Mouse (Mus musculus): ENCODE measurements around the gene Pced1a. TPM values are rescaled to one million over a fixed set of nuclear protein-coding genes. Genes with fewer than 3 reads are reported as not detected.

Gene Pced1a
- polyA plus RNA-seq (2012; rRNA removed) = 8.5 and 11.6 TPM in 2 replicates

DNA sequence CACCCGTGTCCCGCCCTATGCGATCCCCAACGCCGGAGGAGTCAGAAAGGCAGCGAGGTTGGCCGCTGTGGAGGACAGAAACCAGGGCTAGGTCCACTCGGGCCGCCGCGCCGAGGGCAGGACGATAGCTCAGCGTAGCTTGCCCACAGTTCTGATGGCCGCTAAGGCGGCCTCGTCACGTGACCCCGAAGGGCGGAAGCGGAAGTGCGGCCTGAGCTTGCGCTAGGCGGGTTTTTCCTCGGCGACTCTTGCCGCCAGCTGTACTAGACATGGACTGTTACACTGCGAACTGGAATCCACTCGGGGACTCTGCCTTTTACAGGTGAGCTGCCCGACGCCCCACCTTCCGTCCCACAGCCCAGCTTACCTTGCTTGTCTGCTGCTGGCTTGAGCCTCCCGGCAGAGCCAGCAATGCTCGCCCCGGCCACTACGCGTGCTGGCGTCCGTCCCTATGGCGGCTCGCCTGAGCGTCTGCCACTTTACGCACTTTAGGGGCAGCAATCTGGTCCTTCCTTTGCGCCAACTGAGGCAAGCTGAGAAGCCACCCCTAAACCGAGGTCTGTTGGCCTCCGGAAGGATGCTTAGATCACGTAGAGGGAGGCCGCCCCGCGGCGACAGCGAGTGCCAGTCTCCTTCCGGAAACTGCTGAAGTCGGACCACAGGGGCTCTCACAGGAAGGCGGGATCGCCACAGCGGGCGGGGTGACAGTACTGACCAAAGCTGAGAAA lies at the start of gene Pced1a, which contains the start of gene Vps16:
Gene Pced1a (minus strand): TSS at position 576 of the 728 bp plus-strand sequence.
Gene Vps16 (plus strand): TSS at position 214 of the 728 bp plus-strand sequence.
- TF ChIP-seq CTCF (IDR thresholded peaks at IDR 0.05; ENCODE audit: extremely low read depth, insufficient read length, insufficient replicate concordance, low read depth, low read length) (peak; percentile 52; the same call in 1 of the 2 replicates), POLR2A (IDR thresholded peaks at IDR 0.05; ENCODE audit: low read depth, low read length) (peak; percentile 73)
- WGBS = under 1% methylated on average over 58 of the region's 58 CpGs
- no peaks in the 10 kb centered on the region for H3K36me3 ChIP-seq (ENCODE audit: control insufficient read depth, insufficient read depth, low read length)
- H3K27ac ChIP-seq (ENCODE audit: insufficient read depth, low read depth, low read length) = peak within 1 kb of the TSS; percentile 84
- H3K4me3 ChIP-seq (ENCODE audit: low read depth, low read length) = peak within 1 kb of the TSS; percentile 86
- peaks cover 12% of the 10 kb centered on the region for H3K4me1 ChIP-seq (ENCODE audit: control insufficient read depth, insufficient read depth, insufficient read length, low read length)
- no peaks in the 10 kb centered on the region for H3K27me3 ChIP-seq (ENCODE audit: control insufficient read depth, insufficient read depth, low read length)

- Histone ChIP-seq H3K27ac (ENCODE audit: insufficient read depth, low read depth, low read length) (no peak overlapping the region), H3K4me3 (ENCODE audit: low read depth, low read length) (no peak overlapping the region), H3K4me1 (ENCODE audit: control insufficient read depth, insufficient read depth, insufficient read length, low read length) (no peaks in the 10 kb centered on the region; the same call in 1 of the 2 replicates), H3K27me3 (ENCODE audit: control insufficient read depth, insufficient read depth, low read length) (no peaks in the 10 kb centered on the region), H3K36me3 (ENCODE audit: control insufficient read depth, insufficient read depth, low read length) (0 out of 2 replicates have a peak, but pooled peaks cover under 1% of the 10 kb centered on the region)
- TF ChIP-seq POLR2A (IDR thresholded peaks at IDR 0.05; ENCODE audit: low read depth, low read length) (no peak), CTCF (IDR thresholded peaks at IDR 0.05; ENCODE audit: extremely low read depth, insufficient read length, insufficient replicate concordance, low read depth, low read length) (no peak)
- 63% methylated on average over 8 of the region's 8 CpGs for WGBS
These were observed 48.5 kb upstream of the Pced1a start for GRCm38 (mm10) chr2:130472908-130473510.

DNA sequence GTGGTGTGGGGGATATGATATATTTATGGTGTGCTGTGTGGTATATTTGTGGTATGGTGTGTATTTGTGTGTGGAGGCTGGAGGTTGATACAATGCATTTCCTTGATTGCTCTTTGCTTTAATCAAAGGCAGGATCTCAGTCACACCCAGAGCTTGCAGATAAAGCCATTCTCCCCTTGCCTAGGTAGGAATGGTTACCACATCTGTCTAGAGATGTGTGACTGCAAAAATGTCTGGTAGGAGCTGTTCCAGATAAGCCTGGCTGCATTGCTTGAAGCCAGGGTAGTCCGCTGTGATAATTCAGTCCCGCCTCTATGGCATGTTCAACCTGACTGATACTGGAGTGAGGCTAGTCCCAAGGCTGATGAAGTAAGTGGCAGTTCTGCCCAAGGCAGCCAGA lies 45.4 kb upstream of the Pced1a start:
- Histone ChIP-seq H3K36me3 (ENCODE audit: control insufficient read depth, insufficient read depth, low read length) (no peaks in the 10 kb centered on the region), H3K27me3 (ENCODE audit: control insufficient read depth, insufficient read depth, low read length) (no peaks in the 10 kb centered on the region), H3K4me1 (ENCODE audit: control insufficient read depth, insufficient read depth, insufficient read length, low read length) (no peaks in the 10 kb centered on the region), H3K27ac (ENCODE audit: insufficient read depth, low read depth, low read length) (no peak overlapping the region), H3K4me3 (ENCODE audit: low read depth, low read length) (no peak overlapping the region)
- WGBS = 57% methylated on average over 2 of the region's 2 CpGs
- TF ChIP-seq POLR2A (IDR thresholded peaks at IDR 0.05; ENCODE audit: low read depth, low read length) = no peak

DNA sequence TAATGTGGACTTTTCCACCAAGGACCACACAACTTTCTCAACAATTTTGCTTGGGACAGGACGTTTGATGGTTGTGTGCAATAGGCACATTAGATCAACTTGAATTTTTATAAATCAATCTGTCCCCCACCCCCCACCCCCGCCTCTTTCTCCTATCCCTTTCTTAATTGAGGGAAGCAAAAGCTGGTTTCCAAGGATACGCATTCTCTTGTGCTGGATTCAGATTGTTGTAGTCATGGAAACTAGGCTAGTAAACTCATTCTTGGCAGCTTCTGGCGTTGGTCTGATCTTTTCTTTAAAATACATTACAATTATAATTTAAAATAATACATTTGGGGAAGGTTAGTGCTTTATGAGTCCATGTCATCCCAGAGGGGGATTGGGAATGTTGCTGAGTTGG lies 44.9 kb upstream of the Pced1a start:
- no peaks in the 10 kb centered on the region for H3K36me3 ChIP-seq (ENCODE audit: control insufficient read depth, insufficient read depth, low read length)
- H3K27ac ChIP-seq (ENCODE audit: insufficient read depth, low read depth, low read length) = no peak overlapping the region
- TF ChIP-seq POLR2A (IDR thresholded peaks at IDR 0.05; ENCODE audit: low read depth, low read length) = no peak
- TF ChIP-seq CTCF (IDR thresholded peaks at IDR 0.05; ENCODE audit: extremely low read depth, insufficient read length, insufficient replicate concordance, low read depth, low read length) = no peak
- no peaks in the 10 kb centered on the region for H3K4me1 ChIP-seq (ENCODE audit: control insufficient read depth, insufficient read depth, insufficient read length, low read length)
- H3K4me3 ChIP-seq (ENCODE audit: low read depth, low read length) = no peak overlapping the region
- no peaks in the 10 kb centered on the region for H3K27me3 ChIP-seq (ENCODE audit: control insufficient read depth, insufficient read depth, low read length)
- WGBS = 60% methylated on average over 4 of the region's 4 CpGs

DNA sequence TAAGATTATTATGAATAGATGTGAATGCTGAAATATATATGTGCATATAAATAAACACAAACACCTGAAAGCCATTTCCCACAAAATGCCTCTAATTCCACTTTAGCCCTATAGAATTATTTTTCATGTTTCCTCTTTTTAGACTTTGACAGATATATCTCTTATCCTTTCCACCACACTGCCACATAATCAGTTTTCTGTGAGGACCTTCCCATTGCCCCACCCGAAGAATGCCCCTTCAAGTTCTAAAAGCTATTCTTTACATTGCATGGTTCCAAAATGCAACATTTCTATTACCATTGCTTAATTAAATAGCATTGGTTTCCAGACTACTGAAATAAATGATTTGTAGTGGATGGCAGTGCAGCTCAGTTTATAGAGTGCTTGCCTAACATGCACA lies 41.9 kb upstream of the Pced1a start:
- WGBS = 86% methylated on average over 1 of the region's 1 CpGs
- Histone ChIP-seq H3K36me3 (ENCODE audit: control insufficient read depth, insufficient read depth, low read length) (no peaks in the 10 kb centered on the region), H3K27me3 (ENCODE audit: control insufficient read depth, insufficient read depth, low read length) (no peaks in the 10 kb centered on the region), H3K4me1 (ENCODE audit: control insufficient read depth, insufficient read depth, insufficient read length, low read length) (no peaks in the 10 kb centered on the region), H3K27ac (ENCODE audit: insufficient read depth, low read depth, low read length) (no peak overlapping the region), H3K4me3 (ENCODE audit: low read depth, low read length) (no peak overlapping the region)
- TF ChIP-seq POLR2A (IDR thresholded peaks at IDR 0.05; ENCODE audit: low read depth, low read length) = no peak
- no peak for TF ChIP-seq CTCF (IDR thresholded peaks at IDR 0.05; ENCODE audit: extremely low read depth, insufficient read length, insufficient replicate concordance, low read depth, low read length)

GRCm38 (mm10) chr2:130461287-130462071 lies 37.0 kb upstream of the Pced1a start:
- H3K27ac ChIP-seq (ENCODE audit: insufficient read depth, low read depth, low read length) = no peak overlapping the region
- TF ChIP-seq CTCF (IDR thresholded peaks at IDR 0.05; ENCODE audit: extremely low read depth, insufficient read length, insufficient replicate concordance, low read depth, low read length) = no peak
- TF ChIP-seq POLR2A (IDR thresholded peaks at IDR 0.05; ENCODE audit: low read depth, low read length) = no peak
- WGBS = 62% methylated on average over 15 of the region's 15 CpGs

GRCm38 (mm10) chr2:130459576-130459975 lies 35.1 kb upstream of the Pced1a start:
- no peak for TF ChIP-seq CTCF (IDR thresholded peaks at IDR 0.05; ENCODE audit: extremely low read depth, insufficient read length, insufficient replicate concordance, low read depth, low read length)
- no peak for TF ChIP-seq POLR2A (IDR thresholded peaks at IDR 0.05; ENCODE audit: low read depth, low read length)
- Histone ChIP-seq H3K4me1 (ENCODE audit: control insufficient read depth, insufficient read depth, insufficient read length, low read length) (no peaks in the 10 kb centered on the region), H3K4me3 (ENCODE audit: low read depth, low read length) (no peak overlapping the region), H3K36me3 (ENCODE audit: control insufficient read depth, insufficient read depth, low read length) (no peaks in the 10 kb centered on the region), H3K27me3 (ENCODE audit: control insufficient read depth, insufficient read depth, low read length) (no peaks in the 10 kb centered on the region), H3K27ac (ENCODE audit: insufficient read depth, low read depth, low read length) (no peak overlapping the region)
- WGBS = 90% methylated on average over 3 of the region's 3 CpGs

More at GRCm38 (mm10) chr2:130461287-130462071, 37.0 kb upstream of the Pced1a start:
- Histone ChIP-seq H3K4me3 (ENCODE audit: low read depth, low read length) (no peak overlapping the region), H3K27me3 (ENCODE audit: control insufficient read depth, insufficient read depth, low read length) (no peaks in the 10 kb centered on the region), H3K4me1 (ENCODE audit: control insufficient read depth, insufficient read depth, insufficient read length, low read length) (no peaks in the 10 kb centered on the region), H3K36me3 (ENCODE audit: control insufficient read depth, insufficient read depth, low read length) (no peaks in the 10 kb centered on the region)

Measured in small intestine, adult 2 months (tissue).